Mouse (Mus musculus) olfactory bulb, adult 2 months (tissue): ENCODE results near the gene Vpreb1.

ENCODE experiments used
- CTCF ChIP-seq: fragments of 200-500 bp; IDR thresholded peaks from 2 replicates; pipeline ENCODE4 v1.5.1; 2012; ENCODE audit warnings: low read depth, mild to moderate bottlenecking, low read length, moderate library complexity; ENCODE audit not compliant: insufficient read depth
- POLR2A ChIP-seq: fragments of 200-500 bp; IDR thresholded peaks from 2 replicates; pipeline ENCODE4 v1.6.1; 2012; ENCODE audit warnings: mild to moderate bottlenecking, low read depth, low read length, moderate library complexity; ENCODE audit not compliant: insufficient read depth

DNA sequence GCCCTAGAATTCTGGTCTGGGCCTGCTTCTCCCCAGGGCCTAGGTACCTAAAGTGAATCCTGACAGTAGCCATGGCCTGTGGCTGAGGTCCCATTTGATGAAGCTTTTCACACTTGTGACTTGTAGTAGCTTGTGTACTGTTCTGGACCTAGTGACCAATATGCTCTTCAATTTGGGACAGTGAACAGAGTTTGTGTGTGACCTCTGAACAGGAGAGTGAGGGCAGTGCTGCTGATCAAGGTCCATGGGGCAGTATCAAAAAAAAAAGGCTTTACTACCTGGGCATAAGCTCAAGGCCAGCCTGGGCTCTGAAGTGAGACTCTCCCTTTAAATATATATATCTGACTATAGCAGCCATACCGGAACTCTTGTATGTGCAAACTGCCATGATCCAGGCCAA, 17.7 kb upstream of the Vpreb1 start:
- TF ChIP-seq POLR2A (no peak), CTCF (no peak)
